Mouse (Mus musculus) thymus, adult 2 months (tissue): ENCODE data around the gene Eif2s2.

Experiments
- CTCF ChIP-seq: fragments of 200-500 bp; IDR thresholded peaks from 2 replicates; pipeline ENCODE4 v1.5.1; 2012; ENCODE audit warnings: mild to moderate bottlenecking, control low read depth, low read length, moderate library complexity, borderline replicate concordance; ENCODE audit not compliant: control insufficient read depth, poor library complexity, insufficient read depth; ENCODE audit errors: extremely low read depth
- POLR2A ChIP-seq: fragments of 200-500 bp; IDR thresholded peaks from 2 replicates; pipeline ENCODE4 v1.6.1; 2012; ENCODE audit warnings: mild to moderate bottlenecking, low read length, control low read depth, moderate library complexity; ENCODE audit not compliant: control insufficient read depth, poor library complexity, insufficient read depth; ENCODE audit errors: extremely low read depth

DNA sequence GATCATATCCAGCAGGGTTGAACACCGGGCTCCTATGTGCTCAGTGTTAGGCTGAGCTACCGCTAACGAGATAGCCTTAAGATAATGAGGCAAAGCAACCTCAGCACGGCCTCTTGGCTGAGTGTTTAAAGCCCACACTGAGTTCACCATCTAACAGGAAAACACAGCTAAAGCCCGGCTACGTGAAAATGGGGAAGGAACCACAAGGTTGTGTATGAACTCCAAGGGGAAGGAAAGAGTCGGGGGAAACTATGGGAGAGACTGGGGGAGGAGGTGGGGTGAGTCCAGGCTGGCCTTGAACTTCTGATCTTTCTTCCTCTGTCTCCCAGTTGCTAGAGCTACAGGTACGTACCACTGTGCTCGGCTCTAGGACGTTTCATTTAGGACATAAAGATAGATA lies 49.2 kb upstream of the Eif2s2 start:
- TF ChIP-seq CTCF, result no peak
- TF ChIP-seq POLR2A, result no peak
